Mouse (Mus musculus): ENCODE measurements at regions not wholly inside any gene's neighbourhood (a gene's known extent, or its start where the extent isn't known, plus 50 kb on each side); places are given as distances from the start of the nearest gene placed in this dataset.

GRCm38 (mm10) chr4:142452614-142453013, 213.4 kb upstream of the Kazn start:
- DNase-seq = no peak

GRCm38 (mm10) chr4:142450884-142451283, 211.7 kb upstream of the Kazn start:
- DNase-seq = no peak

GRCm38 (mm10) chr4:142449713-142450112, 210.5 kb upstream of the Kazn start:
- DNase-seq = no peak

GRCm38 (mm10) chr4:142449198-142449702, 210.0 kb upstream of the Kazn start:
- no peak for DNase-seq

- DNase-seq = peak; percentile 39
These were observed 208.3 kb upstream of the Kazn start for GRCm38 (mm10) chr4:142447529-142447928.

- DNase-seq = no peak
These were observed 201.8 kb upstream of the Kazn start for GRCm38 (mm10) chr4:142441045-142441444.

- DNase-seq = no peak
These were observed 200.4 kb upstream of the Kazn start for GRCm38 (mm10) chr4:142439450-142440183.

GRCm38 (mm10) chr4:142424596-142424995, 185.4 kb upstream of the Kazn start:
- DNase-seq = no peak

GRCm38 (mm10) chr4:142420427-142420826, 181.2 kb upstream of the Kazn start:
- DNase-seq = no peak

GRCm38 (mm10) chr4:142414874-142415273, 175.7 kb upstream of the Kazn start:
- no peak for DNase-seq

GRCm38 (mm10) chr4:142411792-142412191, 172.6 kb upstream of the Kazn start:
- no peak for DNase-seq

GRCm38 (mm10) chr4:142410596-142411573, 171.7 kb upstream of the Kazn start:
- peak; percentile 65 for DNase-seq

- DNase-seq = no peak
These were observed 158.7 kb upstream of the Kazn start for GRCm38 (mm10) chr4:142397858-142398257.

GRCm38 (mm10) chr4:142392924-142393323, 153.7 kb upstream of the Kazn start:
- DNase-seq = peak; percentile 35

- DNase-seq = no peak
These were observed 151.5 kb upstream of the Kazn start for GRCm38 (mm10) chr4:142390531-142391195.

- DNase-seq = no peak
These were observed 149.3 kb upstream of the Kazn start for GRCm38 (mm10) chr4:142388476-142388875.

- DNase-seq = no peak
These were observed 142.0 kb upstream of the Kazn start for GRCm38 (mm10) chr4:142381168-142381567.

GRCm38 (mm10) chr4:142378452-142378851, 139.3 kb upstream of the Kazn start:
- DNase-seq = no peak

- no peak for DNase-seq
These were observed 128.6 kb upstream of the Kazn start for GRCm38 (mm10) chr4:142367774-142368173.

GRCm38 (mm10) chr4:142362071-142362470, 122.9 kb upstream of the Kazn start:
- no peak for DNase-seq

GRCm38 (mm10) chr4:142358866-142359265, 119.7 kb upstream of the Kazn start:
- no peak for DNase-seq

- DNase-seq = no peak
These were observed 116.2 kb upstream of the Kazn start for GRCm38 (mm10) chr4:142355387-142355786.

GRCm38 (mm10) chr4:142353526-142353925, 114.3 kb upstream of the Kazn start:
- DNase-seq = no peak
